Mouse (Mus musculus): ENCODE results near the gene Vps35l.

DNA sequence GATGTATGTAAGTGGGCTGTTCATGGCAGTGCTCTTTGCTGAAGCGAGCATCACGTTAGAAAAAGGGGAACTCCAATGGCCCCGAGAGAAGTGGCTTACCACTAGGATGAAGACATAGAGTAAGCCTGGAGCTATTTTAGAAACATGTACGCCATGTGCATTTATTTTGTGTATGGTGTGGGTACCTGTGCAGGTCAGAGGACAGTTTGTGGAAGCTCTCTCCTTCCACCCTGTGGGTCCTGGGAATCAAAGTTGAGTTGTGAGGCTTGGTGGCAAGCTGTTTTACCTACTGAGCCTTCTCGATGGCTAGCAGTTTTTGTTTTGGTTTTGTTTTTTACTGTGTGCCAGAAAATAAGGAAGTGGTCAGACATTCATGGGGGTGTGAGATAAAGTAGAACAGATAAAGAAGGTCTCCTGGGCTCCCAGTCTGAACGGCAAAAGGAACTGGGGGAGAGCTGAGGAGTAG is 58.1 kb downstream of the Vps35l start:
- TF ChIP-seq POLR2A (IDR thresholded peaks at IDR 0.05; ENCODE audit: borderline replicate concordance, control insufficient read depth, low read depth, low read length), result no peak
- no peak for TF ChIP-seq CTCF (IDR thresholded peaks at IDR 0.05; ENCODE audit: control insufficient read depth, insufficient read depth, low read length)
